Mouse (Mus musculus) hindbrain, postnatal 0 days (tissue): ENCODE measurements at regions not wholly inside any gene's neighbourhood (a gene's known extent, or its start where the extent isn't known, plus 50 kb on each side); places are given as distances from the start of the nearest gene placed in this dataset.

Experiments used
- ATAC-seq: fragments of 200-750 bp; cut with Nextera tagmentation; 2 replicates; pipeline ENCODE4 v1.8.0; 2017; ENCODE audit warnings: mild to moderate bottlenecking, moderate TSS enrichment, moderate library complexity
- DNase-seq: peaks from one replicate; pipeline ENCODE4 v3.0.0-alpha.2; 2015; ENCODE audit warnings: low spot score
- H3K27ac ChIP-seq: fragments of 300-500 bp; sonication (generic); 2 replicates; pipeline ENCODE4 v1.5.1; 2014; ENCODE audit warnings: mild to moderate bottlenecking
- H3K27me3 ChIP-seq: fragments of 300-500 bp; sonication (generic); 2 replicates; pipeline ENCODE4 v1.6.1; 2014; ENCODE audit warnings: low read length, mixed read lengths; ENCODE audit not compliant: insufficient read depth
- H3K36me3 ChIP-seq: fragments of 300-500 bp; sonication (generic); 2 replicates; pipeline ENCODE4 v1.6.1; 2014; ENCODE audit warnings: low read length, mixed read lengths; ENCODE audit not compliant: insufficient read depth
- H3K4me1 ChIP-seq: fragments of 300-500 bp; sonication (generic); 2 replicates; pipeline ENCODE4 v1.6.1; 2014; ENCODE audit warnings: antibody characterized with exemption, low read length, mixed read lengths; ENCODE audit not compliant: insufficient read depth
- H3K4me2 ChIP-seq: fragments of 300-500 bp; sonication (generic); 2 replicates; pipeline ENCODE4 v1.6.1; 2014; ENCODE audit warnings: low read depth, mild to moderate bottlenecking, low read length, moderate library complexity, mixed read lengths
- H3K4me3 ChIP-seq: fragments of 300-500 bp; sonication (generic); 2 replicates; pipeline ENCODE4 v1.5.1; 2014; ENCODE audit warnings: low read length
- H3K9ac ChIP-seq: fragments of 300-500 bp; sonication (generic); replicated peaks from 2 replicates; pipeline ENCODE4 v1.6.1; 2014; ENCODE audit warnings: mild to moderate bottlenecking, low read length, moderate library complexity, mixed read lengths
- H3K9me3 ChIP-seq: fragments of 300-500 bp; sonication (generic); 2 replicates; pipeline ENCODE4 v1.6.1; 2016; ENCODE audit warnings: low read length, mixed read lengths
- CTCF ChIP-seq: IDR thresholded peaks from 2 replicates; pipeline ENCODE4 v1.5.1; 2016; ENCODE audit warnings: antibody characterized with exemption, control low read depth, low read depth
- WGBS: fragments of 180-500 bp; shearing (Covaris S2); extraction: QIAGEN DNeasy Blood & Tissue Kit; methylation state at CpG from one replicate; pipeline ENCODE4 v1.1.7; 2014; 5-methylcytosine and 5-hydroxymethylcytosine counted together

DNA sequence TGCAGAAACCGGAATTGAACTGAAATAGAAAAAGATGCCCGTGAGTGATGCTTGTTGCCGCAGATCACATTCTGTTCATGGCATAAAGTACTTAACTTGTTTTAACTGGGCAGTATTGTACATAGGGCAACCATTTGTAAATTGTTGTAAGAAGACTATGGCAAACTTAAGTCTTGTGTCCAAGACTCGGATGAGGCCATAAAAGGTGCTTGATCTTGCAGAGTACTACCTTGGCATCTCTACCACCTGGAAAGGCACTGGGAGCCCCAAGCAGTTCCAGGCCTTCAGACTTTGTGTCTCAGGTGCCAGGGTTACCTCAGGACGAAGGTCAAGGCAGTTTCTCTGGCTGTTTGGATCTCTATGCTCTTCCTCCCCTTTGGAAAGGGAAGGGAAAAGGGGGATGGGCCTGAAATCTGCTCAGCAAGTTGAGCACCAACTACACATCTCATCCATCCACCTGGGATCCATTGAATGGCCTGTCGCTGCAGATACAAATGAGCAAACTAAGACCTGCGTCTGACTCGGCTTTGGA, 120.0 kb downstream of the Slc38a6 start:
- Histone ChIP-seq H3K9ac (no peak overlapping the region), H3K27me3 (no peaks in the 10 kb centered on the region), H3K27ac (no peak overlapping the region), H3K4me2 (no peak overlapping the region), H3K4me1 (peaks cover 9% of the 10 kb centered on the region; the same call in 1 of the 2 replicates), H3K9me3 (no peaks in the 10 kb centered on the region), H3K36me3 (no peaks in the 10 kb centered on the region), H3K4me3 (no peak overlapping the region)
- no peak for TF ChIP-seq CTCF
- 93% methylated on average over 8 of the region's 8 CpGs for WGBS
- no peak for DNase-seq
- ATAC-seq, result no peak

DNA sequence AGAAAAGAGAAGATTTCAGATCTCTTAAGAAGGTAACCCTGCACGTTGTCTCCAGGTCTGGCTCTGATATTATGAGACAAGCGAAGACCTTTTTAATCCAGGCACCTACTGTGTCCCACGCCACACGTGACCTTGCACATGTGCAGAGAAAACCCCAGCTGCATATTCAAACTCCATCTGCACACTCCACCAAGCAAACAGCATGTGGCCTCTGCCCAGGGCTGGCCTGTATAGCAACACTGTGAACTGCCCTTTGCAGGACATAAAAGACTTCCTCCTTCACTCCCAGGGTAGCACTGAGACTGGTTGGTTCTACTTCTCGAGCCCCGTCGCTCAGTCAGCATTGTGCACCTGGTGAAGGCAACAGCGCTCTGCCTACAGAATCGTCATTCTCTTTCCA, 119.0 kb downstream of the Slc38a6 start:
- Histone ChIP-seq H3K27ac (no peak overlapping the region), H3K27me3 (no peaks in the 10 kb centered on the region), H3K4me2 (no peak overlapping the region), H3K9ac (no peak overlapping the region), H3K4me1 (peaks cover 9% of the 10 kb centered on the region; the same call in 1 of the 2 replicates), H3K36me3 (no peaks in the 10 kb centered on the region), H3K4me3 (no peak overlapping the region), H3K9me3 (no peaks in the 10 kb centered on the region)
- no peak for ATAC-seq
- no peak for TF ChIP-seq CTCF
- 55% methylated on average over 9 of the region's 9 CpGs for WGBS
- DNase-seq, result no peak

DNA sequence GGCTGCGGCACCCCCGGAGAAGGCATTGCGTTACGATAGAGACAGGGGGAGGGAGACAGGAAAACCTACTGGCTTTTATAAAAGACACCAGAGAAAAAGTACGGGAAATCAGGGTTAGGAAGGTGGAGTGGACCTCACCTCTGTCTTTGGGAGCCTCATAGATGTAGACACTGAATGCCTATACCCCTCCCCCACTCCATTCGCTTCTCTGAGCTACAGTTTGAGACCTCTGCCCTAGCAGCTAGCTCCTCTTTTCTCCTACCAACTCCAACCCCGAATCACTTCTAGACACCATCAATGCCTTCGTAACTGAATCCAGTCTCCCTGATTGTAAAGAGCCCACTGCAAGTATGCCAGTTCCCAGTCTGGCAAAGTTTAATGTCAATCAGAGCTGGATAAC, 118.5 kb downstream of the Slc38a6 start:
- no peak for ATAC-seq
- 62% methylated on average over 8 of the region's 8 CpGs for WGBS
- TF ChIP-seq CTCF, result no peak

GRCm38 (mm10) chr12:73403906-73404474, 117.4 kb downstream of the Slc38a6 start:
- WGBS, result 70% methylated on average over 13 of the region's 13 CpGs
- Histone ChIP-seq H3K9me3 (no peaks in the 10 kb centered on the region), H3K4me1 (peaks cover 4% of the 10 kb centered on the region; the same call in 1 of the 2 replicates), H3K4me3 (no peak overlapping the region), H3K9ac (no peak overlapping the region), H3K4me2 (no peak overlapping the region), H3K27ac (no peak overlapping the region), H3K27me3 (no peaks in the 10 kb centered on the region), H3K36me3 (no peaks in the 10 kb centered on the region)
- DNase-seq, result no peak
- ATAC-seq, result no peak
- TF ChIP-seq CTCF, result no peak

More for the DNA sequence above, 118.5 kb downstream of the Slc38a6 start:
- Histone ChIP-seq H3K4me3 (no peak overlapping the region), H3K27ac (no peak overlapping the region), H3K27me3 (no peaks in the 10 kb centered on the region), H3K9ac (no peak overlapping the region), H3K9me3 (no peaks in the 10 kb centered on the region), H3K4me2 (no peak overlapping the region), H3K36me3 (no peaks in the 10 kb centered on the region), H3K4me1 (peaks cover 9% of the 10 kb centered on the region; the same call in 1 of the 2 replicates)
- DNase-seq, result no peak
